Mouse (Mus musculus) spleen, postnatal 10 days (tissue): ENCODE data around the gene Gm12888.
"Not testable (repeated sequence)": the region's sequence is repeated elsewhere in the genome, so short reads cannot be mapped to it uniquely, and the experiment has no call there.

Experiments used
- DNase-seq, 2 experiments: peaks; one replicate each; pipeline ENCODE4 v3.0.0; 2021 to 2022; ENCODE audit warnings: low spot score in 2 of 2

Gm12888 gene

GRCm38 (mm10) chr4:121324817-121325216, at the start of gene Gm12888:
Gm12888 (minus strand) TSS chr4:121324917.
- not testable (repeated sequence) for DNase-seq
